Mouse (Mus musculus) bone marrow macrophage, adult 2 months (primary cell): ENCODE measurements at regions not wholly inside any gene's neighbourhood (a gene's known extent, or its start where the extent isn't known, plus 50 kb on each side); places are given as distances from the start of the nearest gene placed in this dataset.

Source experiments
- H3K27ac ChIP-seq: 2 replicates; pipeline ENCODE4 v1.5.1; 2012; ENCODE audit warnings: low read depth, low read length; ENCODE audit not compliant: insufficient read depth
- H3K4me1 ChIP-seq: 2 replicates; pipeline ENCODE4 v1.6.1; 2012; ENCODE audit warnings: low read length; ENCODE audit not compliant: control insufficient read depth, insufficient read depth
- H3K4me3 ChIP-seq: 2 replicates; pipeline ENCODE4 v1.5.1; 2012; ENCODE audit warnings: mild to moderate bottlenecking, low read length, moderate library complexity; ENCODE audit not compliant: insufficient read depth
- CTCF ChIP-seq: IDR thresholded peaks from 2 replicates; pipeline ENCODE4 v1.5.1; 2012; ENCODE audit warnings: low read depth, mild to moderate bottlenecking, low read length, moderate library complexity
- POLR2A ChIP-seq: IDR thresholded peaks from 2 replicates; pipeline ENCODE4 v1.6.1; 2012; ENCODE audit warnings: mild to moderate bottlenecking, low read depth, low read length, borderline replicate concordance

DNA sequence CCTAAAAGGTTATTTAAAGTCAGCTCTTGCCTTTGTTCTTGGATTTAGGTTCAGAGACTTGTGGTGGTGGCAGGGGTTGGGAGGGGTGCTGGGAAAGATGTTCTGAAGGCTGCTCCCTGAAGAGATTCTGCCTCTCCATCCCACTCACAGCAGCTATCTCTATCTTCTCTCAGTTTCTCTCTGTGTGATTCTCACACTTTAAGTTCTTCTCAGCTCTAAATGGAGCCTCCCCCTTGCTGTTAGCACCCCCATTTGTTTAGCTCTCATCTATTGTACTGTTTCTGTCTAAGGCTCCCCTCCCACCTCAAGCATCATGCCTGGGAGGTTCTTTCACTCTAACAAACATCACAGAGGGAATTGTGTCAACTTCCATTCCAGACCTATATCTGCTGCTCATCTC, 75.7 kb downstream of the Gm11733 start:
- Histone ChIP-seq H3K4me1 (no peaks in the 10 kb centered on the region), H3K4me3 (no peak overlapping the region), H3K27ac (no peak overlapping the region)
- TF ChIP-seq CTCF (no peak), POLR2A (no peak)

DNA sequence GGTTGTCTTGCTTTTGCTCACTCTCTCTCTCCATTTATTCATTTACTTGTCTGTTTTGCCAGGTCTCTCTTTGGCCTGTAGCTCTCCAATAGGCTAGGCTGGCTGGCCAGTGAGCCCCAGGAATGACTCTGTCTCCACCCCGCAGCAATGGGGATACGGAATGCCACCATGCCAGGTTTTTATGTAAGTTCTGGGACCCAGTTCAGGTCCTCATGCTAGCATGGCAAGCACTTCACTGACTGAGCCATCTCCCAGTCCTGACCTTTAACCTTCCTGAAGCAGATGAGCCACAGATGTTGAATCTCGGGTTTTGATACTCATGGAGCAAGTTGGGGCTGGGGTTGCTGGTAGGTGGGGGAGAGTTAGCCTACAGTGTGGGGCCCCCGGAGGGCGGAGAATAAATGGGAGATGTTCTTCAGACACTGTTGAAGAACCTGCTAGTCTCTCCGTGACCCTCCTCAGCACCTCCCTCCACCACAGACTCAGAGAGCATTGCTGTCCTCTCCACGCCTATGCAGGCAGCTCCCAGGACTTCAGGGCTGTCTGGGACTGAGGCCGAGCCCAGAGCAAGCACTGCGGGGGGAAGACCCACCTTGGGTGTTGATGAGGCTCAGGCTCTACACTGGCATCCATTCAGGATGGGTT, 83.9 kb downstream of the Gm11733 start:
- no peak for TF ChIP-seq POLR2A
- no peak for TF ChIP-seq CTCF
- no peak overlapping the region for H3K4me3 ChIP-seq
- no peaks in the 10 kb centered on the region for H3K4me1 ChIP-seq
- H3K27ac ChIP-seq = no peak overlapping the region

DNA sequence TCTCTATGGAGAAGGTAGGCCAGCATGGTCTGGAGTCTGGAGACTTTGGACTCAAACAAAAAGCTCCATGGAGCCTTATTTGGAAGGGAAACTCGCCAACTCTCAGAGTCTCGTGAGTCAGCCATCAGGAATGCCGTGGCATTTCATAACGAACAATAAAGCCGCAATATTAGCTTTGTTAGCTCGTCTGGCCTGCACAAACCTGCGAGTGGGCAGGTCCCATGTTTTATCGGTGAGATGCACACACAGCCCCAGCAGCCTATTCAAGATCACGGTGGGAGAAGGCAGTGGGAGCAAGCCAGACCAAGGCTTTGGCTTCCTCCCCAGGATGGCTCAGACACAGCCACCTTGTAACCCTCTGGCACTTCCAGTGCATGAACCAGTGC, 84.4 kb downstream of the Gm11733 start:
- no peak overlapping the region for H3K27ac ChIP-seq
- no peaks in the 10 kb centered on the region for H3K4me1 ChIP-seq
- H3K4me3 ChIP-seq = no peak overlapping the region
- TF ChIP-seq POLR2A (no peak), CTCF (no peak)

DNA sequence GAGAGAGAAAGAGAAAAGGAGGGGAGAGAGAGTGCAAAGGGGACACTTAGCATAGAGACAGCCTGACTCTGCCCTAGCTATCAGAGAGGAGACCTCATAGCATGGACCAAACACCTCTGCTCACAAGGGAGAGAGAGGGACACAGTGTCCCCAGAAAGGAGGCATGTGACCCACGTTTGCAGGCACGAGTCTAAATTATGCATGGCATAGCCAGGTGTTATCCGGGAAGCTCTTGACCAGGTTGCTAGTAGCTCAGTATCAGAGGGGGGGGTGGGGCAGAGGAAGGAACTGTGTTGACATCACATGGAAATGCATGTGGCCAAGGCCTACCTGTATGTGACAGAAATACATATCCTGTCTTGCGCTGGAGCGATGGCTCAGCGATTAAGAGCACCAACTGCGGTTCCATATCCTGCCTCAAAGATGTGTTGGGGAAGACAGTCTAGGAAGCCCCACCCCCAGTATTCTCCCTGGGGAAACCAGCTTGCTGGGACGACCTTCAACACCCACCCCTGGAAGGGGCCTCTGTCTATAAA, 84.5 kb upstream of the Tnrc6c start:
- no peaks in the 10 kb centered on the region for H3K4me1 ChIP-seq
- no peak overlapping the region for H3K27ac ChIP-seq
- H3K4me3 ChIP-seq = no peak overlapping the region
- TF ChIP-seq POLR2A (no peak), CTCF (no peak)

DNA sequence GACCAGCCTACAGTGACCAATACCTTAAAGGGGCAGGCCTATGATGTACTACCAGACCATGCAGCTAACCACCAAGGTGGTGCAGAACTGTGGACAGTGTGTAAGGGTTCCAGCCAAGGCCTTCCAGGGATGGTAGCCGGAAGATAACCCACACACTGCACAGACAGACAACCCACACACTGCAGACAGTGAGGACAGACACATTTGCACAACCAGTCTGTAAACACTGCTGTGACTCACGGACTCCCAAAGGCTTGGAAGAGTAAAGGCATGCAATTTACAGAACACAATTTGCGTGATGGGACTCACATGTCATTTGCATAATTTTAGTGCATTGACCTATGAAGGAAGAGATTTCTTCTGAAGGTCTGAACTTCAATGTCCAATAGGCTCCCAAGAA, 82.2 kb upstream of the Tnrc6c start:
- Histone ChIP-seq H3K4me1 (no peaks in the 10 kb centered on the region), H3K4me3 (no peak overlapping the region), H3K27ac (no peak overlapping the region)
- TF ChIP-seq POLR2A (no peak), CTCF (no peak)

DNA sequence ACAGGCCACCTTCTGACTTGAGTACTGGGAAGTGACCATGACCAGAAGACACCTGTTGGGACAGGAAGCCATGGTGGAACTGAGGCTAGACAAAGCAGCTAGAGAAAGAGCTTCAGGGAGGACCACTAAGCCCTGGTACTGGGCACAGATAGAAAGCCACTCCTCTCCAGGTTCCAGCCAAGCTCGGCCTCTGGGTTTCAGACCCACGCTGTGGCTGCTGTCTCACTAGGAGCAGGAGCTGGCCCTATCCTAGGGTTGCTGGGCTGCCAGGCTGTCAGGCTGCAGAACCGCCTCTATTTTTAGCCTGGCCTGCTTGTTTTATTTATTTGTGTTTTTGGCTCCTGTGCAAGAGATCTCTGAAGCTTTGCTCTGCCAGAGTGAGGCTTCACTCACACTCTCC, 79.4 kb upstream of the Tnrc6c start:
- Histone ChIP-seq H3K4me1 (no peaks in the 10 kb centered on the region), H3K27ac (no peak overlapping the region), H3K4me3 (no peak overlapping the region)
- no peak for TF ChIP-seq CTCF

DNA sequence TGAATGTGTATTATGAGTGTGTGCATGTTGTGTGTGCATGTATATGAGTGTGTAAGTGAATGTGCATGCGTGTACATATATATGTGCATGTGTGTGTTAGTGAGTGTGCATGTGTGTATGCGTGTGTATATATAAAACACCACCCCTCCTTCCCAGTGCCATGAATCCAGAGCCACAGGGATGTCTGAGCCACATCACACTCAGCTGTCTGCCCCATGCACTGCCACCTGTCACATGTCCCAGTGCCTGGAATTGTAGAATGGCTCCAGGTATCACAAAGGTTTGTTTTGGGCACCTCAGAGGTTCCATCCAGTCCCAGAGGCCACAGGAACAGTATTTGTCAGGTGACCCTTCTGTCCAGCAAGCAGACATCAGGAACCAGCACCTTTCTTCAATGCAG, 75.0 kb upstream of the Tnrc6c start:
- Histone ChIP-seq H3K4me1 (no peaks in the 10 kb centered on the region), H3K4me3 (no peak overlapping the region), H3K27ac (no peak overlapping the region)
- TF ChIP-seq POLR2A (no peak), CTCF (no peak)

DNA sequence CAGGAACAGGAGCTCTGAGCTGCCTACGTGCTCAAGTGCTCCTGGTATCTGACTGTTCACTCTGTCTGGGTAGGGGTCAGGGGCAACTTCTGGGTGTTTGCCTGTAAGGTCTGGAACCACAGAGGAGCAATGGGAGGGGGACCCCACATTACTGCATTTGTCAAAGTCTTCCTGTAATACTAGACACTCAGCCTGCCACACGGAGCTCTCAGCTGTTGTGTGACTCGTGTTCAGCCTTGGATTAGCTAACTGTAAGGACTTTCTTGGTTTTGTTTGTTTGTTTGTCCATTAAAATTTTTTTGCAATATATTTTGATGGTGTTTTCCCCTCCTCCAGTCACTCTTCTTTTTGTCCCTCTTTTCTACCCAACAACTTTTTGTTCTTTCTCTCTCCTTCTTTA, 74.4 kb upstream of the Tnrc6c start:
- Histone ChIP-seq H3K4me3 (no peak overlapping the region), H3K4me1 (no peaks in the 10 kb centered on the region), H3K27ac (no peak overlapping the region)
- TF ChIP-seq POLR2A = no peak
- no peak for TF ChIP-seq CTCF

DNA sequence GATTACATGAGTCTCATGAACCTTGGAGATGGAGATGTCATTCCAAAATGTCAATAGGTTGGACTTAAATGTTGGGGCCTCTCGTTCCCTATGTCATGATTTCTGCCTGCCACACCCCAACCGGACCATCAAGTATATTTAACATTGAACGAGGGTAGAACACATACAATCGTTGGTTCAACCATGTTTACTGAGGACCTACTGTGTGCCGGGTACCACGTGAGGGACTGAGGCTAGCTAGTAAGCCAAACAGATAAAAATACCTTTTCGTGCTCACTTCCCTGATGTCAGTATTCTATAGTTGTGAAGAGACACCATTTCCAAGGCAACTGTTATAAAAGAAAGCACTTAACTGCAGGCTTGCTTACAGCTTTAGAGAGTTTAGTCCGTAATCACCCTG, 70.6 kb upstream of the Tnrc6c start:
- no peaks in the 10 kb centered on the region for H3K4me1 ChIP-seq
- H3K27ac ChIP-seq = no peak overlapping the region
- TF ChIP-seq CTCF = no peak
- no peak for TF ChIP-seq POLR2A
- H3K4me3 ChIP-seq = no peak overlapping the region

DNA sequence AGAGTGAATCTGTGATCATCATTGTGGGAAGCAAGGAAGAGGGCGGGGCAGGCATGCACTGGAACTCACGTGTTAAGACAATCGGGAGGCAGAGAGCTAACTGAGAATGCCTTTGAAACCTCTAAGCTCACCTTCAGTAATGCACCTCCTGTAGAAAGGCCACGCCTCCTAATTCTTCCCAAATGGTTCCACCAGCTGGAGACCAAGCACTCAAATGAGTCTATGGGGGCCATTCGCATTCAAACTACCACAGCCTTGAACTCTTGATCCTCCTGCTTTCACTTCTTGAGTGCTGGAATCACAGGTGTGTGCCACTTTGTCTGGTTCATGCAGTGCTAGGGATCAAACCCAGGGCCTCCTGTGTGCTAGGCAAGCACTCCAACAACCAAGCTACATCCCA, 68.5 kb upstream of the Tnrc6c start:
- Histone ChIP-seq H3K4me1 (no peaks in the 10 kb centered on the region), H3K27ac (no peak overlapping the region)
- TF ChIP-seq POLR2A = no peak
- no peak for TF ChIP-seq CTCF

DNA sequence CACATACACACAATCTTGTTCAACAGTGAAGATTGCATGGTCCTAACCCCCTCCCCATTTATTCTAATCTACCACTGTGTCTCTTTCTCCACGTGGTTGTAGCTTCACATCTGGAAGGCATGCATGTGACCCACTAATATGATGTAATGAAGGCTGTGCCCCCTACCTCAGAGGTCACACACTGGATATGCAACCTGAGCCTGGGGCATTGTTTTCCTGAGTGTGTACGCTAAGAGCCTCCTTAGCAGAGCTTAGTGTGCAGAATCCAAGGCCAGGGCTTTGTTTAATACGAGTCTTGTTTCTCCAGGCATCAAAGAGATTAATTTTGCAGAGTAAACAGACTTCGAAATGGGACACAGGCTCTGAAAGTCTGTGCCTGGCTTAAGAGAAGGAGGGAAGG, 68.0 kb upstream of the Tnrc6c start:
- Histone ChIP-seq H3K4me3 (no peak overlapping the region), H3K27ac (no peak overlapping the region), H3K4me1 (no peaks in the 10 kb centered on the region)
- TF ChIP-seq POLR2A (no peak), CTCF (no peak)

More for the DNA sequence above, 68.5 kb upstream of the Tnrc6c start:
- no peak overlapping the region for H3K4me3 ChIP-seq
